Mouse (Mus musculus): ENCODE results near the gene Gm20903.
"Not testable (repeated sequence)": the region's sequence is repeated elsewhere in the genome, so short reads cannot be mapped to it uniquely, and the experiment has no call there.

Gm20903 gene

GRCm38 (mm10) chrY:73669015-73669414 is at the start of gene Gm20903:
TSS of gene Gm20903 (plus strand) at chrY:73669315.
- not testable (repeated sequence) for DNase-seq (ENCODE audit: low spot score)
